Mouse (Mus musculus) urinary bladder, adult 2 months (tissue): Measurements from ENCODE around the gene Frmd5. TPM values are rescaled to one million over a fixed set of nuclear protein-coding genes. Genes with fewer than 3 reads are reported as not detected.
"Not testable (repeated sequence)": the region's sequence is repeated elsewhere in the genome, so short reads cannot be mapped to it uniquely, and the experiment has no call there.

Source experiments
- DNase-seq: peaks from one replicate; pipeline ENCODE4 v3.0.0; 2022; ENCODE audit warnings: low spot score
- polyA plus RNA-seq: library from polyadenylated mRNA; depleted of rRNA; stranded (reverse); fragments of >200 nt; gene quantifications from 2 replicates; pipeline ENCODE4 v1.2.3, GENCODE M21; 2012

Gene Frmd5
- polyA plus RNA-seq, 1 experiment, result 4.8 TPM

- no peak for DNase-seq
Measured at GRCm38 (mm10) chr2:121575741-121576201, 231.1 kb downstream of the Frmd5 start.

- no peak for DNase-seq
Measured at GRCm38 (mm10) chr2:121574066-121574630, 232.7 kb downstream of the Frmd5 start.

- DNase-seq, result peak; percentile 28
Measured at GRCm38 (mm10) chr2:121571780-121572179, 235.1 kb downstream of the Frmd5 start.

GRCm38 (mm10) chr2:121570999-121571655, 235.8 kb downstream of the Frmd5 start:
- no peak for DNase-seq

- no peak for DNase-seq
Measured at GRCm38 (mm10) chr2:121570049-121570448, 236.8 kb downstream of the Frmd5 start.

- DNase-seq, result no peak
Measured at GRCm38 (mm10) chr2:121565911-121566310, 241.0 kb downstream of the Frmd5 start.

GRCm38 (mm10) chr2:121563117-121563516, 243.8 kb downstream of the Frmd5 start:
- DNase-seq, result no peak

GRCm38 (mm10) chr2:121551271-121551670, 255.6 kb downstream of the Frmd5 start:
- no peak for DNase-seq

GRCm38 (mm10) chr2:121549630-121550029, 257.3 kb downstream of the Frmd5 start:
- DNase-seq, result no peak

GRCm38 (mm10) chr2:121544829-121545228, 262.1 kb downstream of the Frmd5 start:
- no peak for DNase-seq

- no peak for DNase-seq
Measured at GRCm38 (mm10) chr2:121525056-121525455, 281.8 kb downstream of the Frmd5 start.

GRCm38 (mm10) chr2:121522830-121523229, 284.1 kb downstream of the Frmd5 start:
- DNase-seq, result not testable (repeated sequence)

- no peak for DNase-seq
Measured at GRCm38 (mm10) chr2:121522006-121522405, 284.9 kb downstream of the Frmd5 start.

- not testable (repeated sequence) for DNase-seq
Measured at GRCm38 (mm10) chr2:121518711-121519110, 288.2 kb downstream of the Frmd5 start.

GRCm38 (mm10) chr2:121518106-121518505, 288.8 kb downstream of the Frmd5 start:
- DNase-seq, result no peak

- DNase-seq, result no peak
Measured at GRCm38 (mm10) chr2:121514211-121514610, 292.7 kb downstream of the Frmd5 start.

GRCm38 (mm10) chr2:121512991-121513765, 293.7 kb downstream of the Frmd5 start:
- not testable (repeated sequence) for DNase-seq

GRCm38 (mm10) chr2:121511401-121511800, 295.5 kb downstream of the Frmd5 start:
- no peak for DNase-seq

- peak; percentile 54 for DNase-seq
Measured at GRCm38 (mm10) chr2:121509584-121509983, 297.3 kb downstream of the Frmd5 start.

GRCm38 (mm10) chr2:121507951-121508330, 298.9 kb downstream of the Frmd5 start:
- DNase-seq, result no peak

- DNase-seq, result no peak
Measured at GRCm38 (mm10) chr2:121507173-121507950, 299.5 kb downstream of the Frmd5 start.
